Mouse (Mus musculus) layer of hippocampus, postnatal 36 days (tissue): Measurements from ENCODE around the gene Cacna2d2. TPM values are rescaled to one million over a fixed set of nuclear protein-coding genes. Genes with fewer than 3 reads are reported as not detected.

Experiments used
- DNase-seq, 2 experiments: peaks; one replicate each; pipeline ENCODE4 v3.0.0; 2022
- total RNA-seq, 2 experiments: library from RNA; stranded (reverse); gene quantifications; 2 replicates each; pipeline ENCODE4 v1.2.3; 2021

Gene Cacna2d2
- total RNA-seq, 2 experiments from 2014 or later, result 17.5 to 23.3 TPM

GRCm38 (mm10) chr9:107502131-107502846, 102.9 kb downstream of the Cacna2d2 start:
- no peak for DNase-seq

- DNase-seq, result no peak
Observed at GRCm38 (mm10) chr9:107504662-107505537, 105.5 kb downstream of the Cacna2d2 start.

GRCm38 (mm10) chr9:107508266-107508665, 108.9 kb downstream of the Cacna2d2 start:
- DNase-seq, result peak; percentile 53 to 66

GRCm38 (mm10) chr9:107510384-107511100, 111.1 kb downstream of the Cacna2d2 start:
- no peak for DNase-seq

GRCm38 (mm10) chr9:107511436-107511835, 112.0 kb downstream of the Cacna2d2 start:
- no peak for DNase-seq

GRCm38 (mm10) chr9:107512326-107512725, 112.9 kb downstream of the Cacna2d2 start:
- no peak for DNase-seq

GRCm38 (mm10) chr9:107514303-107514955, 115.0 kb downstream of the Cacna2d2 start:
- peak; percentile 83 to 84 for DNase-seq

GRCm38 (mm10) chr9:107520331-107520730, 120.9 kb downstream of the Cacna2d2 start:
- DNase-seq, result no peak

GRCm38 (mm10) chr9:107521190-107521589, 121.8 kb downstream of the Cacna2d2 start:
- DNase-seq, result no peak

GRCm38 (mm10) chr9:107521711-107522399, 122.4 kb downstream of the Cacna2d2 start:
- DNase-seq, result no peak

GRCm38 (mm10) chr9:107522400-107522711, 122.9 kb downstream of the Cacna2d2 start:
- no peak for DNase-seq

- DNase-seq, result peak; percentile 46 to 66
Observed at GRCm38 (mm10) chr9:107526198-107527026, 127.0 kb downstream of the Cacna2d2 start.

- peak; percentile 92 to 95 for DNase-seq
Observed at GRCm38 (mm10) chr9:107533791-107534407, 134.5 kb downstream of the Cacna2d2 start, which contains the start of gene Tmem115. Gene Tmem115, plus strand, starts transcription at chr9:107533945.

GRCm38 (mm10) chr9:107534408-107535202, 135.2 kb downstream of the Cacna2d2 start:
- DNase-seq, result no peak

- DNase-seq, result peak in 1 of 2 experiments; percentile 52
Observed at GRCm38 (mm10) chr9:107538231-107538630, 138.8 kb downstream of the Cacna2d2 start.

- no peak for DNase-seq
Observed at GRCm38 (mm10) chr9:107538711-107539110, 139.3 kb downstream of the Cacna2d2 start.

GRCm38 (mm10) chr9:107539940-107540339, 140.5 kb downstream of the Cacna2d2 start:
- no peak for DNase-seq

- no peak for DNase-seq
Observed at GRCm38 (mm10) chr9:107540420-107540819, 141.0 kb downstream of the Cacna2d2 start.

- DNase-seq, result no peak
Observed at GRCm38 (mm10) chr9:107541005-107541404, 141.6 kb downstream of the Cacna2d2 start.
